Mouse (Mus musculus) c-Kit-positive CD71-positive TER-119-positive erythroid progenitor cells, embryonic 14.5 days (primary cell): ENCODE measurements at regions not wholly inside any gene's neighbourhood (a gene's known extent, or its start where the extent isn't known, plus 50 kb on each side); places are given as distances from the start of the nearest gene placed in this dataset.

Source experiments
- DNase-seq: peaks from one replicate; pipeline ENCODE4 v3.0.0-alpha.2; 2013; ENCODE audit warnings: low spot score

DNA sequence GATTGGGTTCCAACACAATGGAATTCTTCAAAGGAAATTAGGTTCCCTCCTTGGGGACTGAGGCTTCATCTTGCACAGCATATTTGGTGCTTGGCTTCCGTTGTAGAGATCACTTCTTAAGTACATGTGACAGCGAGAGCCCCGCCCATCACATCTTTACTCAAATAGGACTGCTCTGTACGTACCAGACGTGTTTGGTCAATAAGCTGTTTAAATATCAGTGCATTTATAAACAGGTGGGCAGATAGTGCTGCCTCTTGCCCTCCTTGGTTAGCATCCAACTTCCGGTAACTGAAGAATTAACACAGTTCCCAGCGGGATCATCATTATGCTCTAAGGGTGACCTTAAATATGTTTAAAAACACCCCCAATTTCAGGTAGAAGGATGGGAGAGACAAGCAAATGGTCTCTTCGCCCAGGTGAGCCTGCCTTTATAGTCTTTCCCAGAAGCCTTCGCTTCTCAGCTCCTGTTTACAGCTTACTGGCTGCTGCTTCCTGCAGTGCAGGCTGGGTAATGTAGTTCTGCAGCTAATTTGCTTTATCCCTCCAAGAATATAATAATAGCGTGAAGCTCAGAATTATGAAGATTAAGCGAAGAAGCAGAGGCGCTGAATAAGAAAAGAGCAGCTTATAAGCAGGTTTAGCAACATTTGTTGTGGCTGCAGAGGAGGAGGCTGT lies 242.1 kb downstream of the Foxo1 start:
- no peak for DNase-seq

DNA sequence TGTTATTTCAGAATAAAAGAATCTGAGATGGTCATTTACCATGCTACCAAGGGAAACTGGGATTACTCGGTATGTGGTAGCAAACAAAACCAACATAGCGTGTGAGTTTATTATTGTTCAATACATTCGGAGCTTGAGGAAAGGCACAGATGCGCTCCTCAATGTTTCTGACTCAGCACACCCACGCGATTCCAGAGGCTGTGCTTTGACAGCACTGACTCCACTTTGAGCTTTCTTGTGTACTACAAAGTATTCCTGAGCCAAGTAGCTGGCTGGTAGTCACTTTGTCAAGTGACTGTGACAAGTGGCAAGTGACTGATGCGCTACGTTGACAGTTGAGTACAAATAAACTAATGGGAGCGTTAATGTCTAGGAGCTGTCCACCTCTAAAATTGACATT lies 235.8 kb downstream of the Foxo1 start:
- DNase-seq = no peak

DNA sequence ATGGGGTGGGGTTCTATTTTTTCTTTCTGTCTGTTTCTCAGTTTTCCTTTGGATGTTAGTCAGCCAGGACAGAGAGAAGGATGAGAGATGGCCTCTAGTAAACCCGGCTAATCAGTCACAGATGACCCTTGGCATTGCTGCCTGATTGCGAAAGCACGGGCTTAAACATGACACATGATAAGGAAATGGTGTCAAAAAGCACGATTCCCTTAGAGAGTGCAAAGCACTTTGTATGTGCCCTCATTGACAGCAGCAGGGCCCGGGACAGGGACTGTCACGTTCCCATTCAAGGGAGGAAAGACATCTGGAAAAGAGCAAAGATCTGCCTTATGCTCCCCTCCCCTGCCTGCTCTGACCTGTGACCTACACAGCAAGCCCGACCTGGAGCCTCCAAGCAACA lies 234.1 kb downstream of the Foxo1 start:
- no peak for DNase-seq

DNA sequence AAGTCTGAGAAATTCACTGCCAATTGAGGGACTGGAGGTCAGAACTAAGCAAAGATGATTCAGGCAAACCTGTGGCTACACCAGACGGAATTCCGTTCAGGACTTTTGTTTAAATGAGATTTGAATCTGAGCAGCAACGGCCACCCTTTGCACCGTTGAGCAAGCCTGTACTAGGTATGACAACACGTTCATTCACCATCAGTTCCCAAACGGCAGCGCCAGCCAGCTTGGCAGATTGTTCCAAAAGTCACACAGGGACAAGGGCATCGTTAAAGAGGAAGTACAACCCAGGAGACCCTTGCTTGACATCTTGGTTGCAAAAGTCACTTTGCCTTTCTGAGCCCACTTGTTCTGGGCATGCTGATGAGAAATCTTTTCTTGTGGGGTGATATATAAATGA lies 233.5 kb downstream of the Foxo1 start:
- DNase-seq = no peak

DNA sequence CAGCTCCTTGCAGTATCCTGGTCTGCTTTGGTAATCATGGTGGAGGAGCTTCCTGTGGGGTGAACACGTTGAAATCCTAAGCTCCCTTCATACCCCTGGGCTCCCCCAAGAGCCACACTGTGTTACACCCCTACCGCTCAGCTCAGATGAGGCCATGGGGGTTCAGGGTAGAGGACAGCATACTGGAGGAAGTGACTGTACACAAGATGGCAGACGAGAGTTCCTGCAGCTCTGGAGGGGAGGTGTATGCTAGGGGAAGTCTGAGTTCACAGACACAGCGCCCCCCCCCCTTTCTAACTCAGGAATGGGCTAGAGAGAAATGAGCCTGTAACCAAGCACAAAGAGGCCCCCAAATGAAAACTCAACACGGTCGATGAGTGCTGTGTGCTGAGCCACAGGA lies 231.9 kb downstream of the Foxo1 start:
- no peak for DNase-seq

DNA sequence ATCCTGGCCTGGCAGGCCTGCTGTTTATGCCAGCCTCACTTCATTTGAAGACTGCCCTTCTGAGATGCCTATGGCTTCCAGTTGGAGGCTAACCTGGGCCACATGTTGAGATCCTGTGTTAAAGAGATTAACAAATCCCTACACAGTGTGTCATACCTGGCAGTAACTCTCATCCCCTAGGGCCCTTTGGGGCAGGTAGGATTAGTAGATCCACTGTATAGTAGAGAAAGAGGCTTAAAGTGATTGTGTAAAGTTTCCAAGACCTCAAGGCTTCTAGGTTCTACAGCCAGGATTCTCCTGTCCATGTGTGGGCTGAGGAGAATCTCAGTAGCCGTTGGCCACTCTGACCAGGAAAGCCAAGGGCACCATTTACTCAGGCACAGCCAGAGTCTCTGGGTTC lies 231.4 kb downstream of the Foxo1 start:
- DNase-seq = no peak

DNA sequence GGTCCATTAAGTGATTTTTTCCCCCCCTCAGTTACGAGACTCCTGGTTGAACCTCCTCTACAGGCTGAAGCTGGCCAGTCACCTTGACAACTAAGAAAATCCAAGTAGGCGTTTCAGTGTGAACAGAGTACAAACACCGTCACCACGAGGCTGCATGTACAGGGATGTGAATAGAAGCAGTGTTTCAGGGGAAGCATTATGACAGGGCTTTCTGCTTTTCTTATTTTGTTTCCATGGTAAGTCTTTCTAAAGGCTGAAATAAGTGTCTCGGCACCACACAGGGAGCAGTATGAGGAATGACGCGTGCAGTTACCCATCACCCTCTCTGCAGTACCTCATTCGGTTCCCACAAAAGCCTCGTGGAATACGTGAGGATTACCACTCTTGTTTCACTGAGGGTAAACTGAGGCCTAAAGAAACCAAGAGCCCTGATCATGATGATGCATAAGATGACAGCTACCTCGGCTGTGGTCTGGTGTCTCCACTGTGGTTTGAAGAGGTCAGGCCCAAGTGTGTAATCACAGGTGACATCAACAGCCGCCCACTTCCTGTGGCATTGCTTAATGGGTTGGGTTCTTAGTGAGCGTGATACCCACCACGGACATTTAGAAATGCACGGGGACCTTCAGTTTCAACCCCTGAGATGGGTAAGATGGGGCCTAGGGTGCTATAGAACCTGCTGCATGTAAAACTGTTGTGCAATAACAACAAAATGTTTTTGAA lies 230.5 kb downstream of the Foxo1 start:
- DNase-seq = no peak

DNA sequence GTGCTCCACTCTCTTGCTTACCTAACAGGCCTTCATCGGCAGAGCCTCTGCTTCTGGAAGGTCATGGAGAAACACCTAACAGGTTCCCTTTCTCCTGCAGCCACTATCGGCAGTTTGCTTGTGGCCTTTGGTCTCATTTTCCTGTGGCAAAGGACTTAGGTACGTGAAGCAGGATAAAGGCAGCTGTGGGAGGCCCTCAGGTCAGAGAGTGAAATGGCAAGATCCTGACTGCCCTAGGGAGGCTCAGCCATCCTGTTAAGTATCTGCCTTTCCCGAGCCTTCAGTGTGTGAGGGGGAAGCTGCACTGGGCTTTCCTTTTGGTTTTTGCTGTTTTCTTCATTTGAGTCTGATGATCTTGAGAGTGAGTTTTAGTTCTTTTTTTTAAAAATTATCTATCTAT lies 228.8 kb downstream of the Foxo1 start:
- no peak for DNase-seq

DNA sequence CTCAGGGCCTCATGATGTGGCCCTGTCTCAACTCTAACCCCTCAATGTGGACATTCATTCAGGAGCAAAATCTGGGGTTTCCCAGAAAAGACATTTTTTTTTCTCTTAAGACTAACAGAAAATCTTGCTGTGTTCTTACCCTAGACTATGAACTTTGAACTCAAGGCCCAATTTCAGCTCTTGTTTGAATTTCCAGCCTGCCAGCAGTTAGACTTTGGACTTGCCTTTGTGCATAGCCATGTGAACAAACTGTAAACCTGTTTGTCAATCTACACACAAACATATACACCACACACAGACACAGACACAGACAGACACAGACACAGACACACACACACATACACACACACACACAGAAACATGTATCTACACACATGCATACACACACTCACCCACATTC lies 227.3 kb downstream of the Foxo1 start:
- no peak for DNase-seq

DNA sequence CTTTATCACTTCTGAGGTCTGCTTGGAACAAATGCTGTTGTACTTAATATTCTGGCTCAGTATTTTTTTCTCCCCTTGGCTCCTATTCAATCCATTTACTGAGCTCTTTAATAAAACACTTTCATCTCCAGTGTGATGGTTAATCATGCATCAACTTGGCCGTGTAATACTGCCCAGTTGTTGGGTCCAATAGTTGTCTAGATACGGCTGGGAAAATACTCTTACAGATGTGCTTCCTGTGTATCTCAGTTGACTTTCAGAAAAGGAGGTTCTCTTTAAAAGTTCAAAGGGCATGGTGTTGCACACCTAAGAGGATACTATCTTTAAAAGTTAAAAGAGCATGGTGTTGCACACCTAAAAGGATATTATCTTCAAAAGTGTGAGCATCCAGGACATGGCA lies 226.8 kb downstream of the Foxo1 start:
- no peak for DNase-seq

DNA sequence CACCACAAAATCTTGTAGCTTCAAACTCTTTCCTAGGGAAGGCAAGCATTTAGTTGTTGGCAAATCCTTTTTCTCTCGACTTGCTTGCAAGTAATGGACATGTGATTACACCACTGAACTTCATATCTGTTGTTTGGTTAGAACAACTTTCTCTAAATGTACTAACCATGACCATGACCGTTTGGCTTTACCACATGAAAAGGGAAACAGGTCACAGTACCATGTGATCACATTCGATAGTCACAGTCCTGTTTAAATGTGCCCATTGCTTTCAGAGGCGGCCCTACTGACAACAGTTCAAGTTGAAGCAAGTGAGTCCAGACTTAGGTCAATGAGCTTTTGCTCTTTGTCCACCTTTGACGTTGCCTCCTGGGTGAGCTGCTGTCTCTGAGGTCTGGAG lies 211.1 kb downstream of the Foxo1 start:
- DNase-seq = no peak

DNA sequence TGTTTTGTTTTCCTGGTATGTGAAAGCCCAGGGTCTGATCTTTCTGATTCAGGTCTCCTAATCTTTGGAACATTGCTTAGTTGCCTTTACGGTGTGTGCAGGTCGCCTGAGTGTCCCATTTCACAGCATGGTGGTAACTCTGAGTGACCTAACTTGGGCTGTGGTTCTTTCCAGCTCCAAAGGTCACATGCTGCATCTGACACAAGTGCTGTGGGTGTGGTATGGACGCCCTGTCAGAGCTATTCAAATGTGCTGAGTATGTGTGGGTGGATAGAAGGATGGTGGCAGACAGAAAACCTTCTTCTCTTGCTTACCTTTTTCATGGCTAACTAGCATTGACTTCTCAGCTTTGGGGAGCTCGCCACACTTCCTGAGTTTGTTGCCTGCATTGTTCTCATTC lies 201.8 kb downstream of the Foxo1 start:
- no peak for DNase-seq

DNA sequence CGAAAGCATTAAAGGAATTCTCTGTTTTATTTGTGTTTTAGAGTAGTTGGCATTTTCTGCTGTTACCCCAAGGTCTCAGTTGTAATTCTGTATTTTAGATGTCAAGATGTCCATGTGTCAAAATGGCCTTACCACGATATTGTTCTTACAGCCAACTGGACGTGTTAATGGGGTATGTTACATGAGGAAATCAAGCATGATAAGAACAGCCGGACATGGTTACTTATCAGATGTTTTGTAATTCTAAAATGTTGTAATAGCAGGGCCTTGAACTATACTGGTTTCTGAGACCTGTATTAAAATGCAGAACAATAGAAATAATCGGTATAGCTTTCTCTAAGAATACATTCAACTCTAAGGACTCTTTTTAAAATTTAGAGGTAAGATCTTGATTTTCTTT lies 201.3 kb downstream of the Foxo1 start:
- no peak for DNase-seq

DNA sequence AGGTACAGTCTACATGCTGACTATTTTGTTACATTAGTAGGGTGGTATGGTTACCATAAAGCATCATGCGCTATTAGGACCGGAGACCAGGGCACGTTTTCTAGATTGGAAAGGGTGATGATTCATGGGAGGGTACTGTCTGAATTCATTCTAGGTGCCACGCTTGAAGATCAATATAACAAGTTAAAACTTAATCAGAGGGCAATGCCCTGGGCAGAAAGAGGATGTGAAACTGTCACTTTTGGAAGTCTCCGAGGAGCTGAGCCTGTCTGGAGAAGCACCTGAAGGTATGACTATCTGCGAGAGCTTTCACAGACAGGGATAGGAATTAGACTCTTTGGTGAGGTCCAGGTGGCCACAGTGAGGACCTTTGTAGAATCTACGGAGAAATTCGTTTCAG lies 200.2 kb downstream of the Foxo1 start:
- DNase-seq = no peak

DNA sequence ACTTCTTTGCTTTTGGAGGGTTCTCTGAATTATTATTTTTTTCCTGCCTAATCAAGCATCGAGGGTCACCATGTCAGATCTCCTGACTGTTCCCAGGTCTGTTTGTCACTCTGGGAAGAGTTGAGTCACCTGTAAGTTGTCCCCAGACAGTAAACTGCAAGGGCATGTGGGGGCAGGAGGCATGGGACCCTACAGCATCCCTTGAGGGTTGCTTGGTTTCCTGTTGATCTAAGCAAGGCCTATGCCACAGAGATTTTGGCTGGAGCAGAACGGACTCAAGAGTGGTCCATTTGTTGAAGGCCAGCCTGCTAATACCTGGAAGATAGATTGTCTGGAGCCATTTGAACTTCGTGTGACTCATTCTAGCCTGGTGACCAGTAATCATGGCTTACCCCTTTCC lies 199.7 kb downstream of the Foxo1 start:
- DNase-seq = no peak

DNA sequence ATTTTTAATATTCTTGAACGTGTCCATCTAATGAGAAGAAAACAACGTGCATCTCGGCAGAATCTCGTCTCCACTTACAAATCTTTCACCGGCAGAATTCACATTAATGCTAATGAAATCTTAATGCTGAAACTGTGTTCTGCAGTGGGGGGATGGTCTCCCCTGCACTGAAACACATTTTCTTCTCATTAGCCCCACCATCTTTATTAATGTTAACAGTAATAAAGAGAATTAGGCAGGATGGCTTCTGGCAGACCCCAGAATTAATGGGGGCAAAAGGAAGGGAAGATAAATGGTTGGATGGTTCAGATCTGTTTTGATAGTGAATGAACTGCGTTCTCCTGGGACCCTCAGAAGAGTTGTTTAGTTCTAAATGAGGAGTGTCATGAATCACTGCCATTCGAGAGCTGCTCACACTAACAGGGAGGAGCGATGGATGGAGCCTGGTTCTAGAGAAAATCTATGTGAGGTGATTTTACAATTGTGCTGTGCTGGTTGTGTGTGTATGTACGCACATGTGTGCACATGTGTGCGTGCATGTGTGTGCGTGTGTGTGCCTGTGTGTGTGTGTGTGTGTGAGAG lies 198.9 kb downstream of the Foxo1 start:
- DNase-seq = no peak

DNA sequence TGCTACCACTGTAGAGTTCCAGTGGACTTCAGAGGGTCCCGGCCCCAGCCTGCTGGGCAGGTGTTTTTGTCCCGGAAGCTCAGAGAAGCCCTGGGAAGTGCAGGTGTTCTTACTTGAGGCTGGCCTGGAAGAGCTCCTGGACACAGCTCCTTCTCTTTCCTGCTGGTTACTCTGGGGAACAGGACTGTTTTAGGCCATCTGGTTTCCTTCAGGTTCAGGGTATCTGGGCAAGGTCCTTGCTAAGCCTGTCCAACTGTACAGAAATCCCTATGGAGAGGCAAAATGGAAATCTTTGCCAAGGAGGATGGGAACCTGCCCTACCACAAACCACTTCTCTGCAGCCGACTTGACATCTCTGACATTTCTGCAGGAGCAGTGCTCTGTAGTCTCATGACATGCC lies 198.4 kb downstream of the Foxo1 start:
- DNase-seq = no peak

DNA sequence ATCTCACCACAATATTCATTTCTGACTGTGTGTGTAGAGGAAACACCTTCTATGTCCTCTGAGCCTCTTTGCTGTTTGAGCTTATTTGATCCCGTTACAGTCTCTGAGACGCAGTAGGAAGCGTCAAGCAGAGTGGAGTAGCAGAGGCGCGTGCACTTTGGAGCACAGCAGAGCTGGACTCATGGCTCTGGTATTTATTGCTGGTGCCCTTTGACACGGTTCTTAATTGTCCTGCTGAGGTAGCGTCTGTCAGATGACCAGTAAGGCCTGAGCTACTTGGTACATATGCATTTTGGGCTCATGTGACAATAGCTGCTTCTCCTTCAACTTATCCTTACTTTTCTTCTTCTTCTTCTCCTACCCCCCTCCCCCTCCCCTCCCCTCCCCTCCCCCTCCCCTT lies 195.8 kb downstream of the Foxo1 start:
- DNase-seq = no peak

DNA sequence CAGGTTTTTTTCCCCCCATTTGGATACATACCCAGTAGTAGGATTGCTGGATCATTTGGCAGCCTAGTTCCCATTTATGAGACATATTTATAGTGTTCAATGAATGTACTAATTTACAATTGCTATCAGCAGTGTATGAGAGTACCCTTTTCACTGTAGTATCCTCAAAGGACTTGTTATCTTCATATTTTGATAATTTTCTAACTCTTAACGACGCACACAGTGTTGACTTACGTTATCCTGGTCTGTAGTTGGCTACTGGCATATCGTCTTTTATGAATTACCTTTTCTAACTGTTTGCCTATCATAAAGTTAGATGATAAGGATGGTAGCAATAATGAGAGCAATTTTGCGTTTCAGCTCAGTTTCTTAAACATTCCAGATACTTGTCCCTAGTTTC lies 186.8 kb downstream of the Foxo1 start:
- no peak for DNase-seq

DNA sequence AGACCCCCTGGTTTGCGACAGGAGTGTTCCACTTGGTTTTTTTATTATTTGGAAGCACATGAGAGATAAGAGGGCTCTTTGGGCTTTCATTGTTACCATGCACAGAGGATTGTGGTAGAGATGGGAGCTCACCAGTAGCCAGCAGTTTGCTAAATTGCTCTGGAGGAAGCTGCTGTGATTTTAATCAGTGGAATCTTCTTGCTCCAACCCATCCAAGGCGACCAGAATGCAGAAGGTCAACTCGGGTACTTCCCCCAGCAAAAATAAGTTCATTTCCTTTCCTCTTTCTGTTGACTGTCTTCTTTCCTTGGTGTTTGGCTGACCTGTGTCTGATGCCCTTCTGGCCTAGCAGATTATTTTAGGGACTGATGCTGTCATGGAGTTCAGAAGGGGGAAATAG lies 184.9 kb downstream of the Foxo1 start:
- no peak for DNase-seq

DNA sequence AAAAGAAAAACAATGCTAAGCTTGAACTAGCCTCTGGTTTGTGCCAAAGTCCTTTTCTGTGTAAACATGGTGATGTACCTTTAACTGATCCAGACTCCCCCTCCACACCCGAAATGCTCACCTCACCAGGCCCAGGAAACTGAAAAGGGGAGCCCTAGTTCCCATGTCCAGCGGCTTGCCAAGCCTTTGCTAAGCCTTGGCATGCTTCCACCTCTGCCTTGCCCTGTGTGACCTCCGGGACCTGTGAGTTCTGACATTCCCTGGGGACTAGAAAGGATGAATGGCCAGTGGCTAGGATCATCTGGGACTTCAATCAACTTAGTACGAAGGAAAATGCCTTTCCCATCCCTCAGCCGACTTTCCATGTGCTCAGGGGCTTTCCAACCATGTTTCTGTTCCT lies 184.2 kb downstream of the Foxo1 start:
- no peak for DNase-seq

DNA sequence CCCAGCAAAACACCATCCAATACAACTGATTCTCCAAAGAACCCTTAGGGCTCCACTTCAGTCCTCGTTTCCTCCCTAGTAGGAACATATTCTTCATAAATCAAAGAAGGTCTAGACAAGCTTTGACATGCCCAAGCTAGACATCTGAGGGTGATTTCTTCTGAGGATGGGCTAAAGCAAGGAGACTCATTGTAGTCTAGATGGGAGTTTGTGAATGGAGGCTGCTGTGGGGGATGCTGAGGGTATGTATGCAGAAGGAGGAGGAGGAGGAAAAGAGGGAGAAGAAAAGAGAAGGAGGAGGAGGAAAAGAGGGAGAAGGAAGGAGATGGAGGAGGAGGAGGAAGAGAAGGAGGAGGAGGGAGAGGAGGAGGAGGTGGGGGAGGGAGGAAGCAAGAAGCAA lies 178.9 kb downstream of the Foxo1 start:
- DNase-seq = no peak

DNA sequence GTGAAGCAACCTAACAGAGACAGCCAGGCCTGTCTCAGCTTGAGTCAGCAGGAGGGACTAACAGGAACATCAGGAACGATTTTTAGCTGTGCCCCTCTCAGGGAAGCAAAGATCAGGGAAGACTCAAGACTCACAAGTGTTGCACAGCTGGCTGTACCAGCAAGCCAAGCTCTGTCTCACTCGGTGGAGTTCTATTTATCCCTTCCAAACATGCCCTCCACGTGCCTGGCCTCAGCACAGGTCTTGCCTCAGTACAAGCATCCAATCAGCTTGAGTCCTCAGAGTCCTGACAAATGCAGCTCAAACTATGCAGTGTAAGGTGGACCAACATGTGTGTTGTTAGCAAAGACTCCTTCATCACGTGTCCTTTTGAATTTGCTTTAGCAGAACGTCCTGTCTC lies 178.4 kb downstream of the Foxo1 start:
- no peak for DNase-seq
